Comparison of ENCODE assay signal across 38 mouse cellular contexts in the genomic region with DNA sequence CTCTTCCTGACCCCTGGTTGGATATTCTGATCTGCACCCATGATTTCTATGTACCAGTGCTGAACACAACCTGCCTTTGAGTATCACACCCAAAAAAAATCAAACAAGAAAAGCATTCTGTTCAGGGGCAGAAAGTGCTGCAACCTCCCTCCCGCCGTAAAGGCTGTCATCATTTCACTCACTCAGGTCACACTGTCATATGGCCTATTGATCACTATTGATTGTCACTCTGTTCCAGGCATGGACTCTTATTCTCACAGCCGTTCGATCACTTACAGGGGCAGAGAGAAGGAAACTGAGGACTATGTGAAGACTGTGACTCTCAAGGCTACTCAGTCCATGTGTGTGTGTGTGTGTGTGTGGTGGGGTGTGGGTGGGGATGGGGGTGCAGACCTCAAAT. TPM values are rescaled to one million over a fixed set of nuclear protein-coding genes. Genes with fewer than 3 reads are reported as not detected.
"Had no signal": no experiment of that assay in that cellular context is flagged by ENCODE, and none has a peak within 500 bp of the region (broad histone marks: within the 10 kb centered on the region; RNA-seq: fewer than 3 reads in every experiment).

No protein-coding gene starts in this region.

- H3K4me1 ChIP-seq: limb, embryonic 12.5 days; limb, embryonic 13.5 days; limb, embryonic 15.5 days; lung, embryonic 15.5 days; megakaryocyte, embryonic 14.5 days; midbrain, embryonic 10.5 days; neural tube, embryonic 12.5 days had no signal

- H3K36me3 ChIP-seq: limb, embryonic 10.5 days; limb, embryonic 12.5 days; limb, embryonic 13.5 days; limb, embryonic 15.5 days; liver, embryonic 13.5 days; liver, embryonic 15.5 days; lung, embryonic 15.5 days; midbrain, embryonic 10.5 days; midbrain, embryonic 12.5 days; midbrain, embryonic 13.5 days; midbrain, embryonic 15.5 days; neural tube, embryonic 12.5 days had no signal

- H3K4me2 ChIP-seq: limb, embryonic 12.5 days; limb, embryonic 13.5 days; limb, embryonic 15.5 days; liver, embryonic 13.5 days; liver, embryonic 15.5 days; lung, embryonic 14.5 days; lung, embryonic 15.5 days; midbrain, embryonic 11.5 days; midbrain, embryonic 12.5 days; midbrain, embryonic 13.5 days; midbrain, embryonic 15.5 days; neural tube, embryonic 12.5 days had no signal

- H3K9me3 ChIP-seq: limb, embryonic 10.5 days; limb, embryonic 12.5 days; limb, embryonic 13.5 days; limb, embryonic 15.5 days; liver, embryonic 13.5 days; liver, embryonic 15.5 days; lung, embryonic 15.5 days; midbrain, embryonic 12.5 days; midbrain, embryonic 13.5 days; midbrain, embryonic 15.5 days; neural tube, embryonic 12.5 days had no signal

- H3K27me3 ChIP-seq: limb, embryonic 15.5 days; liver, embryonic 13.5 days; liver, embryonic 15.5 days; lung, embryonic 15.5 days; megakaryocyte, embryonic 14.5 days; midbrain, embryonic 12.5 days; midbrain, embryonic 13.5 days; midbrain, embryonic 15.5 days; neural tube, embryonic 12.5 days had no signal

- DNase-seq: layer of hippocampus, postnatal 36 days; left cerebral cortex, postnatal 4 days; liver, embryonic 13.5 days; lung, adult 18-20 months; lung, adult 2 months; lung, embryonic 14.5 days; lung, postnatal 10 days; lung, postnatal 14 days; lung, postnatal 36 days; lung, postnatal 4 days; midbrain, embryonic 14.5 days had no signal

- H3K4me3 ChIP-seq: left cerebral cortex, adult 2 months; limb, embryonic 10.5 days; limb, embryonic 12.5 days; limb, embryonic 13.5 days; limb, embryonic 15.5 days; liver, embryonic 13.5 days; liver, embryonic 15.5 days; lung, embryonic 15.5 days; megakaryocyte, embryonic 14.5 days; midbrain, embryonic 10.5 days; midbrain, embryonic 12.5 days; midbrain, embryonic 13.5 days; midbrain, embryonic 15.5 days; myocyte; neural tube, embryonic 12.5 days had no signal

- H3K9ac ChIP-seq: limb, embryonic 12.5 days; limb, embryonic 13.5 days; limb, embryonic 15.5 days; liver, embryonic 13.5 days; liver, embryonic 14.5 days; liver, embryonic 15.5 days; lung, embryonic 14.5 days; lung, embryonic 15.5 days; midbrain, embryonic 12.5 days; midbrain, embryonic 13.5 days; midbrain, embryonic 15.5 days; neural tube, embryonic 12.5 days had no signal

- H3K27ac ChIP-seq: left cerebral cortex, adult 2 months; limb, embryonic 10.5 days; limb, embryonic 12.5 days; limb, embryonic 13.5 days; limb, embryonic 15.5 days; liver, embryonic 13.5 days; liver, embryonic 14.5 days; liver, embryonic 15.5 days; lung, embryonic 15.5 days; macrophage; midbrain, embryonic 10.5 days; midbrain, embryonic 12.5 days; midbrain, embryonic 13.5 days; midbrain, embryonic 15.5 days; neural tube, embryonic 12.5 days had no signal

- ATAC-seq: lung, postnatal 0 days; midbrain, embryonic 13.5 days; midbrain, embryonic 15.5 days; midbrain, embryonic 16.5 days had no signal

RNA-seq across cellular contexts. Expression of gene C8b, which starts 2.1 kb away (rescaled TPM):
- total RNA-seq: layer of hippocampus, postnatal 36 days; left cerebral cortex, postnatal 36 days; megakaryocyte progenitor cell, adult 5-6 weeks; megakaryocyte, adult 5-6 weeks; megakaryocyte-erythroid progenitor cell, adult 5-6 weeks; midbrain, postnatal 0 days; monocyte, adult 5-6 weeks had no signal
- polyA plus RNA-seq: limb, embryonic 10.5 days; limb, embryonic 11.5 days; limb, embryonic 12.5 days; limb, embryonic 13.5 days; limb, embryonic 14.5 days; limb, embryonic 15.5 days; lung, adult 2 months; lung, embryonic 14.5 days; lung, postnatal 0 days; macrophage; midbrain, embryonic 11.5 days; midbrain, embryonic 12.5 days; midbrain, embryonic 13.5 days; midbrain, embryonic 14.5 days; midbrain, embryonic 15.5 days; midbrain, embryonic 16.5 days; myocyte; neural tube, embryonic 12.5 days had no signal
